Mouse (Mus musculus) liver, embryonic 13.5 days (tissue): ENCODE results near the gene Erbb4. TPM values are rescaled to one million over a fixed set of nuclear protein-coding genes. Genes with fewer than 3 reads are reported as not detected.
"Not testable (repeated sequence)": the region's sequence is repeated elsewhere in the genome, so short reads cannot be mapped to it uniquely, and the experiment has no call there.

Source experiments
- ATAC-seq: fragments of 200-750 bp; cut with Nextera tagmentation; 2 replicates; pipeline ENCODE4 v1.8.0; 2017; ENCODE audit warnings: low read depth, mild to moderate bottlenecking, moderate number of reproducible peaks, moderate library complexity
- DNase-seq: peaks from one replicate; pipeline ENCODE4 v3.0.0; 2022
- H3K27ac ChIP-seq: fragments of 300-500 bp; sonication (generic); 2 replicates; pipeline ENCODE4 v1.5.1; 2015; ENCODE audit warnings: moderate library complexity, mild to moderate bottlenecking, inconsistent platforms
- H3K27me3 ChIP-seq: fragments of 300-500 bp; sonication (generic); 2 replicates; pipeline ENCODE4 v1.6.1; 2015; ENCODE audit warnings: mild to moderate bottlenecking, inconsistent platforms
- H3K36me3 ChIP-seq: fragments of 300-500 bp; sonication (generic); 2 replicates; pipeline ENCODE4 v1.6.1; 2015; ENCODE audit warnings: mild to moderate bottlenecking, inconsistent platforms
- H3K4me1 ChIP-seq: fragments of 300-500 bp; sonication (generic); replicated peaks from 2 replicates; pipeline ENCODE4 v1.6.1; 2015; ENCODE audit warnings: inconsistent platforms
- H3K4me2 ChIP-seq: fragments of 300-500 bp; sonication (generic); 2 replicates; pipeline ENCODE4 v1.6.1; 2015; ENCODE audit warnings: inconsistent platforms, mild to moderate bottlenecking, moderate library complexity
- H3K4me3 ChIP-seq: fragments of 300-500 bp; sonication (generic); replicated peaks from 2 replicates; pipeline ENCODE4 v1.5.1; 2015; ENCODE audit warnings: mild to moderate bottlenecking, inconsistent platforms
- H3K9ac ChIP-seq: fragments of 300-500 bp; sonication (generic); 2 replicates; pipeline ENCODE4 v1.6.1; 2015; ENCODE audit warnings: mild to moderate bottlenecking, inconsistent platforms
- H3K9me3 ChIP-seq: fragments of 300-500 bp; sonication (generic); replicated peaks from 2 replicates; pipeline ENCODE4 v1.6.1; 2016; ENCODE audit warnings: inconsistent platforms
- WGBS: fragments of 180-500 bp; shearing (Covaris S2); methylation state at CpG from one replicate; pipeline ENCODE4 v1.1.7; 2015; ENCODE audit not compliant: insufficient replicate concordance; 5-methylcytosine and 5-hydroxymethylcytosine counted together
- polyA plus RNA-seq: library from polyadenylated mRNA; unstranded; fragments of >200 nt; fragmentation: Nextera tagmentation; extraction: Ambion mirVana; gene quantifications from 2 replicates; pipeline ENCODE4 v1.2.1, GENCODE M21; 2015

Erbb4 gene
- polyA plus RNA-seq, 1 experiment from 2014 or later = not detected

DNA sequence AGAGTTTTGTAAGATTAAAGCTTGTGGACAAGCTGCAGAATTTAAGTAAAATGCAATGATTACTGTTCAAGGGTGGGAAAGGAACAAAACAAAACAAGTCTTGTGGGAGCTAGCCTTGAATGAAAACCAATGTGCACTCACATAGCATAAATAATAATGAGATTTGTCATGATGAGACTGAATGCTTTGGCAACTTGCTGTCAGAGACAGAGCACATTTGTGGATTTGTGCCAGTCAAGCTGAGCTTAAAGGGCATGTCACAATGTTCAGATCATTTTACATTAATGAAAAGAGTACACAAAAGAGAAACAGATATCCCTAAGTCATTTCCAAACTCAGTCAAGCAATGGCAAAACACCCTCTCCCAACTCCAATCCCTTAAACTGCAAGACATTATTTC is 275.8 kb downstream of the Erbb4 start:
- H3K9me3 ChIP-seq = no peaks in the 10 kb centered on the region
- DNase-seq (no peak), ATAC-seq (no peak)
- H3K9ac ChIP-seq = no peak overlapping the region
- H3K27ac ChIP-seq = no peak overlapping the region
- H3K27me3 ChIP-seq = no peaks in the 10 kb centered on the region
- no peaks in the 10 kb centered on the region for H3K36me3 ChIP-seq
- H3K4me3 ChIP-seq = no peak overlapping the region
- no peak overlapping the region for H3K4me2 ChIP-seq
- no peaks in the 10 kb centered on the region for H3K4me1 ChIP-seq

DNA sequence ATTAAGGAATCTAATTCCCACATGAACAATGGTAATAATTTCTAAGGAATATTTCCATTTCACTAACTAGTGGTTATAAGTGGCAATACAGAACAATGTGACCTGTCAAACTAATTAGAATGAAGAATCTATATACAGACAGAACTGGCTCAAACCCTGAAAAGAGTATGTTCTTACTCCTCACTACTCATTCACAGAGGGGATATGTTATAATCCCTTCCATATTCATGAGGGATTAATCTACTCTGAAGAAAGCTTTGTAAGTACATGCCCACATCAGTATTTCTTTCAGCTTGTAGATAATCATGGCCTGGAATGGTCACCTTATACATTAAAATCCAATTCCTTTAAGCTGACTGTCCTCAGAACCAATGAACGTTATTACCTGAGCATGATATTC is 276.3 kb downstream of the Erbb4 start:
- no peak overlapping the region for H3K4me2 ChIP-seq
- H3K9me3 ChIP-seq = no peaks in the 10 kb centered on the region
- H3K9ac ChIP-seq = no peak overlapping the region
- DNase-seq (no peak), ATAC-seq (no peak)
- no peaks in the 10 kb centered on the region for H3K36me3 ChIP-seq
- no peaks in the 10 kb centered on the region for H3K4me1 ChIP-seq
- WGBS = 47% methylated on average over 1 of the region's 1 CpGs
- H3K27ac ChIP-seq = no peak overlapping the region
- H3K4me3 ChIP-seq = no peak overlapping the region
- H3K27me3 ChIP-seq = no peaks in the 10 kb centered on the region

DNA sequence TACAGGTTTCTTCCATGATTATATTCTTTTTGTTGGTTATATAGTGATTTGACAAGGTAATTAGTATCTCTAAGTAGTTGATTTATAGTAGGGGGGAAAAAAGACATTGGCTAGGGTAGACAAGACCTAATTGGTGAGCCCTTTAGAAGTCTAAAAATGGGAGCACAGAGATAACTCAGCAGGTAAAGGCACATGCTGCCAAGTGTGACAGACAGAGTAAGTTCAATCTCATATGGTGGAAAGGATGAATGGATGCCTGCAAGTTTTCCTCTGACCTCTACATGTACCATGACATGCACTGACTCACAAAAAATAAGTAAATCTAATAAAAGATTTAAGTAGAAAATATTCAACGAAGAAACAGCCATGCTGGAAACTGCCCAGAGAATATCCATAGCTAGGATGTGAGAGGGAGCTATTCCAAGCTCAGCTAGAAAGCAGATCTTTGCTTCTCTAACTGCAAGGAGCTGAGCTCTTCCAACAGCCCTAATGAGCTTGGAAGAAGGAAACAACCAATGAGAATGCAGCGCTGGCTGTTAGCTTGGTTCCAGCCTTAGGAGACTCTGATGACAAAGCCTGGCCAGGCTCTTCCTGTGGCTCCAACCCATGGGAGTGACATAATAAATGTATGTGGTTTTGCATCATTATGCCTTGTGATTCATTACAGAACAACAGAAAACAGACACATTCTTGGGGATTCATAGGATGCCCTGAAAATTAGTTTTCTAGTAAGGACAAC is 277.2 kb downstream of the Erbb4 start:
- DNase-seq (no peak), ATAC-seq (no peak)
- Histone ChIP-seq H3K9me3 (no peaks in the 10 kb centered on the region), H3K27me3 (no peaks in the 10 kb centered on the region), H3K27ac (no peak overlapping the region), H3K9ac (no peak overlapping the region), H3K4me2 (no peak overlapping the region), H3K4me3 (no peak overlapping the region), H3K4me1 (no peaks in the 10 kb centered on the region), H3K36me3 (no peaks in the 10 kb centered on the region)
- WGBS = 58% methylated on average over 2 of the region's 2 CpGs

DNA sequence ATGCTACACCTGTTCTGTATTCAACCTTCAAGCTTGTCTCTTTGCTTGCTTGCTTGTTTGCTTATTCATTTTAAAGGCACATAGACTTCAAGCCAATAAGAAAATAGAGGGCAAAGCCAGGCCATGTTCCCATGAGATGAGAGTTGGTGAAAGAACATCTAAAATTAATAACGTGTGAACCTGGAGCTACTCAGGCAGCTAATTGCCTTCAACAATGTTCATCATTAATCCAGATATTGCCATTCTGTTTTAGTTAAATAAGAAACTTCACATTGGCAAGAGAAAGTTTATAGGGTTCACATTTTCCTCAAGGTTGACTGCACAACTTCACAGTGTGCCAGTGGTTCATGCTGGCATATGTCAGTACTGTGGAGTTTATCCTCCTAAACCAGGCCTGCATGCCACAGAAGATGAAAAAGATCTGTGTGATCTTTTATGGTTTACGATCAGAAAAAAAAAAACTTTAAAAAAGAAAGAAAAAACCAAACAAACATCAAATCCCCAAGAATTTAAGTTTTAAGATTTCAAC is 284.7 kb downstream of the Erbb4 start:
- ATAC-seq (no peak), DNase-seq (no peak)
- Histone ChIP-seq H3K4me2 (no peak overlapping the region), H3K4me3 (no peak overlapping the region), H3K27me3 (no peaks in the 10 kb centered on the region), H3K9ac (no peak overlapping the region), H3K4me1 (no peaks in the 10 kb centered on the region), H3K9me3 (no peaks in the 10 kb centered on the region), H3K36me3 (no peaks in the 10 kb centered on the region), H3K27ac (no peak overlapping the region)
- 56% methylated on average over 2 of the region's 2 CpGs for WGBS

DNA sequence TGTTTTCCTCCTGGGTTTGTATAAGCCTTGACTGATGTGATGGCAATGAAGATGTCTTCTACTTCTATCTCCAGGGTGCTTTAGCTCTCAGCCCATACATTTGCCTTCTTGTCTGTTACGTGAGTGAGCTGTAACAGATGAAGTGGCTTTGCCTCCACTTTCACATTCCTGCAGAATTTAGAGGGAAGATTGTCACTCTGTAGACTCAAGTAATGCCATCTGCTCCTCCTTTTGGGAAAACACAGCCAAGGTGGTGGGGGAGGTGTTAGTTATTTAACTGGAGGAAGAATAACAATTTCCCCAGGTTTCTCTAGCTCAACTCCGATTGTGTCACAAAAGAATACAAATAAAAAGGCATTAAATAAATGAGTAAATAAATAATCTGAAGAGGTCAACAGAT is 301.1 kb downstream of the Erbb4 start:
- H3K4me2 ChIP-seq = no peak overlapping the region
- no peak overlapping the region for H3K27ac ChIP-seq
- ATAC-seq (no peak), DNase-seq (no peak)
- 69% methylated on average over 2 of the region's 2 CpGs for WGBS
- H3K9ac ChIP-seq = no peak overlapping the region
- H3K36me3 ChIP-seq = no peaks in the 10 kb centered on the region
- no peaks in the 10 kb centered on the region for H3K9me3 ChIP-seq
- H3K4me1 ChIP-seq = no peaks in the 10 kb centered on the region
- no peak overlapping the region for H3K4me3 ChIP-seq
- no peaks in the 10 kb centered on the region for H3K27me3 ChIP-seq

DNA sequence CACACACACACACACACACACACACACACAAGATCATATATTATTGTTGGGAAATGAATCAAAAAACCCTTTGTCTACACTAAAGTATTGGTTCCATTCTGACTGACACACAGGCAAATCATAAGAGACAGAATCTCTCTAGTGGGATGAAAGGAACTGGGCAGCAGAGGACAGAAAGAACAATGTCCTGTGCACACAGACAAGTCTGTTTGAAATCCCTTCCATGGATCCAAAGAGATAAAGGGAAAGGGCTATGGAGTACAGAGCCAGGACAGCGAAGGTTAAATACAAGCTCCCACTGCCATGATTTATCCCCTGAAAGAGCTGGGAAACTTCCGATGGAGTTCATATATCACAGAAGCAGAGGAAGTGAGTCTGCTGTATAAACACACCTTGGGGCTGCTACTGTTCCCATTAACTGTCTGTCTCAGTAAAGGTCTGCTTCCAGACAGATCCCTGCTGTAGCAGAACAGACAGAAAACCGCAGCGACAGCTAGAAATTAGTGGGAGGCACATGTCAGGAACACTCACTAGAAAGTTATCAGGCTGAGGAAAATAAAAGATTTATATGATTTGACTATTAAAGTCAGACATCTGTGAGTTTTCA is 320.3 kb downstream of the Erbb4 start:
- Histone ChIP-seq H3K27ac (no peak overlapping the region), H3K4me3 (no peak overlapping the region), H3K9ac (no peak overlapping the region), H3K36me3 (no peaks in the 10 kb centered on the region), H3K4me2 (no peak overlapping the region), H3K9me3 (no peaks in the 10 kb centered on the region), H3K27me3 (no peaks in the 10 kb centered on the region), H3K4me1 (no peaks in the 10 kb centered on the region)
- no peak for DNase-seq
- ATAC-seq = no peak
- 48% methylated on average over 4 of the region's 4 CpGs for WGBS

DNA sequence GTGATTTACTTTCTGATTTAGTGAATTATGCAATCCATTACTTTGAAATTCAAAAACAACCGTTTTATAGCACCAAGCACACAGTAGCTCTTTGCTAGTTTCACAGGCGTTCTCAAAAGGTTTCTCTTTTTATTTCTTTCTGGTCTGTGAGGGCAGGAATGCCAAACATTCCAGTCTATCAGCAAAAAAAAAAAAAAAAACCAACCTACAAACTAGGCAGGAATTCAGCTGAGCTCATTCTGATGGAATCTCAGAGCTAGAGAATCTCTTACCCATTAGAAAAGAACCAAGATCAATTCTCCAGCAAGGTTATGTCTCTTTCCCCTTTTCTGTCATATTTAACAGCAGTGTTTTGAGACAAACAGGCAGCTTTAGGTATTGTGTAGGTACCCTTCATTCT is 327.2 kb downstream of the Erbb4 start:
- Histone ChIP-seq H3K36me3 (no peaks in the 10 kb centered on the region), H3K27ac (no peak overlapping the region), H3K9me3 (no peaks in the 10 kb centered on the region), H3K4me2 (no peak overlapping the region), H3K9ac (no peak overlapping the region), H3K4me3 (no peak overlapping the region), H3K27me3 (no peaks in the 10 kb centered on the region), H3K4me1 (no peaks in the 10 kb centered on the region)
- no peak for DNase-seq
- 15% methylated on average over 2 of the region's 2 CpGs for WGBS
- no peak for ATAC-seq

DNA sequence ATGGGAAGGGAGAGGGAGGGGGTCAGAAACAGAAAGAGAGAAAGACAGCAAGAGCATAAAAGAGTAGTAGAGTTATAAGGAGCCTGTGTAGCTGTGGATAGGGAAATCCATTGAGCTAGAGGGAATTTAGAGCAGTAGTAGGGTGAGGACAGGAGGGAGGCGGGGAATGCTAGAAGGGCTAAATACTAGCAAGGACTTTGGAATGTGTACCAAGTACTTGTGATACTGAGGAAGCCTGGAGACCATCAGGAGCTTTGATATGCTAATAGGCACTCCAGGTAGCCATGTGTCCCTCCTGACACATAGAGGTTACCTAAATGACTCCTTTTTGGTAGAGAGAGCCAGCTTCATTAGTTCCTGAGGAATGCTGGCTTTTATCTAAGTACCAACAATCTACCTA is 327.8 kb downstream of the Erbb4 start:
- no peaks in the 10 kb centered on the region for H3K27me3 ChIP-seq
- H3K36me3 ChIP-seq = no peaks in the 10 kb centered on the region
- 36% methylated on average over 1 of the region's 1 CpGs for WGBS
- H3K9ac ChIP-seq = no peak overlapping the region
- DNase-seq = no peak
- no peaks in the 10 kb centered on the region for H3K9me3 ChIP-seq
- H3K4me2 ChIP-seq = no peak overlapping the region
- no peak for ATAC-seq
- no peak overlapping the region for H3K4me3 ChIP-seq
- H3K27ac ChIP-seq = no peak overlapping the region
- no peaks in the 10 kb centered on the region for H3K4me1 ChIP-seq

DNA sequence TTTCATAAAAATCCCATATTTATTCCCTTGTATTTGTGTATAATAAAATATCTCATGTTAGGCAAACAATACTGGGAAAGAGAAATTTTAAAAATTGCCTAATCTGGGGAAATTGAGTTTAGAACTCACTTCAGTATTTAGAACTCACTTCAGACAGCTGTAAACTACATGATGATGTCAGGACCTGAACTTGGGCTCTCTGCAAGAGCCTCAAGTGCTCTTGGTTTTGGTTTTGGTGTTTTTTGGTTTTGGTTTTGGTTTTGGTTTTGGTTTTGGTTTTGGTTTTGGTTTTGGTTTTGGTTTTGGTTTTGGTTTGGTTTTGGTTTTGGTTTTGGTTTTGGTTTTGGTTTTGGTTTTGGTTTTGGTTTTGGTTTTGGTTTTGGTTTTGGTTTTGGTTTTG is 341.8 kb downstream of the Erbb4 start:
- H3K9ac ChIP-seq, H3K27ac ChIP-seq, ATAC-seq, H3K36me3 ChIP-seq, H3K27me3 ChIP-seq, DNase-seq, H3K4me2 ChIP-seq, H3K9me3 ChIP-seq, H3K4me1 ChIP-seq, H3K4me3 ChIP-seq: not testable (repeated sequence)

DNA sequence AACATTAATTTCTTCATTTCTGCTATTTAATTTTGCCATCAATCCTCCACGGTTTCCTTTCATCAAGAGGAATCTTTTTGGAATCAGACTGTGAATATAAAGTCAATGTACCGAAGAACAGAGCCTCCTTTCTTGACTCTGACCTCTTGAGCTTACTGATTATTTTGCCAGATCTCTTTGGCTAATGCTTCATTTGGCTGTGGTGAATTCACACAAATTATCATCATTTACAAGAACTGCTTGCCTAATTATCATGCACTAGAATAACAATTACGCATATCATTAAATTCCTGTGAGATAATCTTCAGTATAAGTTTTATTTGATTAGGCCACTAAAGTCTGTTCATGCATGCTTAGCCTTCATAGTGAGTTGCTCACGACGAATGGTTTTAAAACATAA is 345.4 kb downstream of the Erbb4 start:
- Histone ChIP-seq H3K27me3 (no peaks in the 10 kb centered on the region), H3K4me1 (no peaks in the 10 kb centered on the region), H3K4me3 (no peak overlapping the region), H3K4me2 (no peak overlapping the region), H3K9ac (no peak overlapping the region), H3K36me3 (no peaks in the 10 kb centered on the region), H3K27ac (no peak overlapping the region), H3K9me3 (no peaks in the 10 kb centered on the region)
- ATAC-seq (no peak), DNase-seq (no peak)
- 72% methylated on average over 5 of the region's 5 CpGs for WGBS

DNA sequence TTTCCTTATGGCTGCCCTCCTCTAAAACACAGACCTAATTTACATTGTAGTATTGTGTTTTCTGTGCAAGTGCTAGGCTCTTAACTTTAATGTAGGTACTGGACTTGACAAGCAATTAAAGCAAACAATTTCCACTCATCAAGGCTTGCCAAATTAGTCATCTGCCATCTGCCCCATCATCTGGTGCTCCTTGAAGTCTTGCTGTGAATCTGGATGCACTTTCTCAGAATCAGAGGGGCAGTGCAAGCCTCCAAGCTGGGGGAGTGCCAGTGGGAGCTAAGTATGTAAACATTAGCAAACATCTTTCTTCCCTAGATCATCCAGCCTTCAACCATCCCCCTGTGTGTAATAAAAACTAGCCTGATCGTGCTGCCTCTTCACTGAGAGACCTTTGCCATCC is 358.9 kb downstream of the Erbb4 start:
- DNase-seq = no peak
- Histone ChIP-seq H3K36me3 (no peaks in the 10 kb centered on the region), H3K9me3 (no peaks in the 10 kb centered on the region), H3K4me3 (no peak overlapping the region), H3K27me3 (no peaks in the 10 kb centered on the region), H3K4me1 (no peaks in the 10 kb centered on the region), H3K4me2 (no peak overlapping the region), H3K9ac (no peak overlapping the region), H3K27ac (no peak overlapping the region)
- WGBS = 33% methylated on average over 1 of the region's 1 CpGs
- ATAC-seq = no peak

DNA sequence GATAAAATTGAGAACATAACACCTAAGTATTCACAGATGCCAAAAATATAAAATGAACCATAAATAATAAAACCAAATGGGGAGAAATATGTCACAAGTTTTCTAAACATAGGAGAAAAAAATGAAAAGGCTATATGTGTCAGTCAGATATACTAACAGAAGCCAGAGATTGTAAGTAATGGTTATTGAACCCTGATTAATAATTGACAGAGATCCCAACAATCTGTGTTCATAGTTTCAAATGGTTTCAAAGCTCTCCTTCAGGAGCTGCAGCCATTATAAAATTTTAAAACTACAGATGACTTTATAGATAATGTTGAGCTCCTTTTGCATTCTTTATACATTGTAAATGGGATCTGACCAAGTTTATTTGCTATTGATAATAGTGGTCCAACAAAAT is 426.4 kb downstream of the Erbb4 start:
- Histone ChIP-seq H3K27ac (no peak overlapping the region), H3K9ac (no peak overlapping the region), H3K27me3 (no peaks in the 10 kb centered on the region), H3K4me3 (no peak overlapping the region), H3K36me3 (no peaks in the 10 kb centered on the region), H3K4me1 (no peaks in the 10 kb centered on the region), H3K4me2 (no peak overlapping the region), H3K9me3 (no peaks in the 10 kb centered on the region)
- DNase-seq (no peak), ATAC-seq (no peak)
